Mouse (Mus musculus): ENCODE data around the gene Brip1. TPM values are rescaled to one million over a fixed set of nuclear protein-coding genes. Genes with fewer than 3 reads are reported as not detected.
A peak's percentile ranks its signal among the peaks of the same experiment; 100 is the strongest.

Gene Brip1
- polyA plus RNA-seq, 1 experiment: 8.2 TPM

DNA sequence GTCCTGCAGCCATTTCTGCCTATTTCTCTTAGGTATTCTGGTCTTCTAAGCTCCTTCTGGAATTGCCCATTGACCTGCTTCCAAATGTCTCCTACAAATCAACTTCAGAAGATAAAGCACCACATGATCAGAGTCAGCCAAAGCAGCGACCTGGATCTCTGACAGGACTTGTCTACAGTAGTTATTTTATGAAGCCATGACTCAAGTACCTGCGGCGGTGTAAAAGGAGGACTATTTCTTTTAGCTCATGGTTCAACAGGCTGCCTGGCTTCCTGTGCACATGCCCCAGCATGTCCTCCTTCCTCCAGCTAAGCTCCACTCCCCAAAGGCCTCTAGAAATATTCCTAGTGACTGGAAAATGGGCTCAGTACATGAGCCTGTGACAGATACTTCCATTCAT, 69.7 kb downstream of the Brip1 start:
- no peak overlapping the region for H3K27ac ChIP-seq (ENCODE audit: insufficient read depth, low read depth, low read length)
- H3K4me1 ChIP-seq (ENCODE audit: control insufficient read depth, insufficient read depth, low read length): no peaks in the 10 kb centered on the region
- no peak overlapping the region for H3K4me3 ChIP-seq (ENCODE audit: insufficient read depth, low read length)
- TF ChIP-seq CTCF (IDR thresholded peaks at IDR 0.05; ENCODE audit: low read depth, low read length) (no peak), POLR2A (IDR thresholded peaks at IDR 0.05; ENCODE audit: borderline replicate concordance, low read depth, low read length) (no peak)

- H3K4me3 ChIP-seq (ENCODE audit: insufficient read depth, low read length): no peak overlapping the region
- H3K4me1 ChIP-seq (ENCODE audit: control insufficient read depth, insufficient read depth, low read length): peaks cover 9% of the 10 kb centered on the region
- no peak overlapping the region for H3K27ac ChIP-seq (ENCODE audit: insufficient read depth, low read depth, low read length)
- TF ChIP-seq POLR2A (IDR thresholded peaks at IDR 0.05; ENCODE audit: borderline replicate concordance, low read depth, low read length) (no peak), CTCF (IDR thresholded peaks at IDR 0.05; ENCODE audit: low read depth, low read length) (no peak)
Measured at GRCm38 (mm10) chr11:86117078-86117869, 83.7 kb downstream of the Brip1 start.

DNA sequence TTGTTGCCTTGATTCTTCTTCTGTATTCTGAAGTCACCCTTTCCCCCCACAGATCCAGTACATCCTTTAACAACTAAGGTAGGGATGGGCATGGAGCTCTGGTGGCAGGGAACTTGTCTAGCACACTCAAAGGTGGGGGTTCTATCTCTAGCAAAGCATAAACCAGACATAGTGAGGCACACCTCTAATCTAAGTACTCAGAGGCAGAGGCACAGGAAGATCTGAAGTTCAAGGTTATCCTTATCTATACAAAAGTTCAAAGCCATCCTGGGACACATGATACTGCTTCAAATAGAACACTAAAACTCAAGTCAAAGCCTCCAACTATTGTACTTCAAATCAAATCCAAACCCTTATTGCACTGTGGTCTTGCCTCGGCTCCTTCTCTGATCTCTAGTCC, 85.0 kb downstream of the Brip1 start:
- TF ChIP-seq CTCF (IDR thresholded peaks at IDR 0.05; ENCODE audit: low read depth, low read length) (no peak), POLR2A (IDR thresholded peaks at IDR 0.05; ENCODE audit: borderline replicate concordance, low read depth, low read length) (no peak)
- Histone ChIP-seq H3K4me1 (ENCODE audit: control insufficient read depth, insufficient read depth, low read length) (peaks cover 9% of the 10 kb centered on the region), H3K4me3 (ENCODE audit: insufficient read depth, low read length) (no peak overlapping the region), H3K27ac (ENCODE audit: insufficient read depth, low read depth, low read length) (no peak overlapping the region)

GRCm38 (mm10) chr11:86107276-86107675, 93.7 kb downstream of the Brip1 start:
- Histone ChIP-seq H3K4me1 (ENCODE audit: control insufficient read depth, insufficient read depth, low read length) (peaks cover 2% of the 10 kb centered on the region; the same call in 1 of the 2 replicates), H3K4me3 (ENCODE audit: insufficient read depth, low read length) (no peak overlapping the region), H3K27ac (ENCODE audit: insufficient read depth, low read depth, low read length) (no peak overlapping the region)
- TF ChIP-seq POLR2A (IDR thresholded peaks at IDR 0.05; ENCODE audit: borderline replicate concordance, low read depth, low read length) (no peak), CTCF (IDR thresholded peaks at IDR 0.05; ENCODE audit: low read depth, low read length) (no peak)

DNA sequence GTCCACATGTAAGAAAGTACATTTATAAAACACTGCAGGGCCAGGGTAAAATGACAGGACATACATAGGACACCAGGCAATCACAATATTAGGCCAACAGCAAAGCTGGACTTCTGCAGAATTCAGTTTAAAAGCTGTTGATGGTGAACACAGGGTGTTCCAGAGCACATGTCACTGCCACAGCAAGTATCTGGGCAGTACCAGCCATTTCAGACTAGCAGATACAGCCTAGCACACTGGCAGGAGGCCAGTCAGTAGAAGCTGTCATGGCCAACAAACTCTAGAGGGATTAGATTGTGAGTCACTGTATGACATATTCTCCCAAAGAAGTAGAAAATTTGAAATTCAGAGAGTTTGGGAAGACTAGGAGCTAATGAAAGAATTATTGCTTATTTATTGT, 94.4 kb downstream of the Brip1 start:
- TF ChIP-seq CTCF (IDR thresholded peaks at IDR 0.05; ENCODE audit: low read depth, low read length): no peak
- no peak for TF ChIP-seq POLR2A (IDR thresholded peaks at IDR 0.05; ENCODE audit: borderline replicate concordance, low read depth, low read length)
- Histone ChIP-seq H3K4me1 (ENCODE audit: control insufficient read depth, insufficient read depth, low read length) (peaks cover 2% of the 10 kb centered on the region; the same call in 1 of the 2 replicates), H3K27ac (ENCODE audit: insufficient read depth, low read depth, low read length) (no peak overlapping the region), H3K4me3 (ENCODE audit: insufficient read depth, low read length) (no peak overlapping the region)

GRCm38 (mm10) chr11:86101191-86101590, 99.8 kb downstream of the Brip1 start:
- Histone ChIP-seq H3K4me1 (ENCODE audit: control insufficient read depth, insufficient read depth, low read length) (peaks cover 3% of the 10 kb centered on the region), H3K4me3 (ENCODE audit: insufficient read depth, low read length) (no peak overlapping the region), H3K27ac (ENCODE audit: insufficient read depth, low read depth, low read length) (no peak overlapping the region)
- TF ChIP-seq POLR2A (IDR thresholded peaks at IDR 0.05; ENCODE audit: borderline replicate concordance, low read depth, low read length): no peak
- no peak for TF ChIP-seq CTCF (IDR thresholded peaks at IDR 0.05; ENCODE audit: low read depth, low read length)

GRCm38 (mm10) chr11:86099341-86099740, 101.7 kb downstream of the Brip1 start:
- Histone ChIP-seq H3K4me3 (ENCODE audit: insufficient read depth, low read length) (no peak overlapping the region), H3K27ac (ENCODE audit: insufficient read depth, low read depth, low read length) (0 out of 2 replicates have a peak overlapping the region, but pooled peaks have one; percentile 31), H3K4me1 (ENCODE audit: control insufficient read depth, insufficient read depth, low read length) (peaks cover 3% of the 10 kb centered on the region)
- TF ChIP-seq POLR2A (IDR thresholded peaks at IDR 0.05; ENCODE audit: borderline replicate concordance, low read depth, low read length): no peak
- TF ChIP-seq CTCF (IDR thresholded peaks at IDR 0.05; ENCODE audit: low read depth, low read length): no peak

GRCm38 (mm10) chr11:86088815-86089214, 112.2 kb downstream of the Brip1 start:
- H3K27ac ChIP-seq (ENCODE audit: insufficient read depth, low read depth, low read length): no peak overlapping the region
- H3K4me1 ChIP-seq (ENCODE audit: control insufficient read depth, insufficient read depth, low read length): no peaks in the 10 kb centered on the region
- no peak overlapping the region for H3K4me3 ChIP-seq (ENCODE audit: insufficient read depth, low read length)
- TF ChIP-seq CTCF (IDR thresholded peaks at IDR 0.05; ENCODE audit: low read depth, low read length): no peak
- no peak for TF ChIP-seq POLR2A (IDR thresholded peaks at IDR 0.05; ENCODE audit: borderline replicate concordance, low read depth, low read length)

GRCm38 (mm10) chr11:86084522-86084921, 116.5 kb downstream of the Brip1 start:
- TF ChIP-seq CTCF (IDR thresholded peaks at IDR 0.05; ENCODE audit: low read depth, low read length) (no peak), POLR2A (IDR thresholded peaks at IDR 0.05; ENCODE audit: borderline replicate concordance, low read depth, low read length) (no peak)
- Histone ChIP-seq H3K4me1 (ENCODE audit: control insufficient read depth, insufficient read depth, low read length) (no peaks in the 10 kb centered on the region), H3K27ac (ENCODE audit: insufficient read depth, low read depth, low read length) (no peak overlapping the region), H3K4me3 (ENCODE audit: insufficient read depth, low read length) (no peak overlapping the region)

DNA sequence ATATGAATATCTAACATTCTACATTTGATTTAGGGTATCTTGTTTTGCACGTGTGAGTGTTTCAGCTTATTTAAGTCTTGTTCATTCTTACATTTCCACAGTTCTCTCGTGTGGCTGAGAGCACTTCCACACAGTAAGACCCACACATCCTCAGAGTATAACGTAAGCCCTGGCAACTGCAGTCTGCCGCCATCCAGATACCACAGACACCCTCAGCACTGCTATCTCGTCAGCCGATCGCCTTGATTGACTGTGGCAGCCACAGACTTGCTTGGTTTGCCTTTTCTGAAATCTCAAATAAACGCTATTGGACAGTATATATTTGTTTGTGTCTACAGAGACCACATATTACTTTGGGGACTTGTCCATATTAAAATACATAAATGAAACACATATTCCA, 123.0 kb downstream of the Brip1 start:
- TF ChIP-seq POLR2A (IDR thresholded peaks at IDR 0.05; ENCODE audit: borderline replicate concordance, low read depth, low read length): no peak
- H3K27ac ChIP-seq (ENCODE audit: insufficient read depth, low read depth, low read length): no peak overlapping the region
- peaks cover 2% of the 10 kb centered on the region; the same call in 1 of the 2 replicates for H3K4me1 ChIP-seq (ENCODE audit: control insufficient read depth, insufficient read depth, low read length)
- H3K4me3 ChIP-seq (ENCODE audit: insufficient read depth, low read length): no peak overlapping the region
